Mouse (Mus musculus): Measurements from ENCODE around the gene Cnppd1.

GRCm38 (mm10) chr1:75128641-75129040, 13.9 kb downstream of the Cnppd1 start:
- TF ChIP-seq CTCF (IDR thresholded peaks at IDR 0.05; ENCODE audit: low read depth) = no peak
- TF ChIP-seq EP300 (optimal IDR thresholded peaks at IDR 0.05) = no peak

Measured in stomach, postnatal 0 days (tissue).